Mouse (Mus musculus) left cerebral cortex, postnatal 36 days (tissue): ENCODE results near the gene Wdr95. TPM values are rescaled to one million over a fixed set of nuclear protein-coding genes. Genes with fewer than 3 reads are reported as not detected.

Experiments
- DNase-seq, 2 experiments: peaks; one replicate each; pipeline ENCODE4 v3.0.0; 2021 to 2022; ENCODE audit warnings: low spot score in 2 of 2, mixed read lengths in 1 of 2
- intact Hi-C: fragments of 180-260 bp; cut with DNase I; formaldehyde crosslinking; loops from one replicate; pipeline ENCODE4 v1.15.1; 2025
- total RNA-seq, 2 experiments: library from RNA; stranded (reverse); gene quantifications; 2 replicates each; pipeline ENCODE4 v1.2.3; 2021

The Wdr95 gene
- total RNA-seq, 2 experiments from 2014 or later: 0.91 to 1.7 TPM

GRCm38 (mm10) chr5:149611476-149612164, 83.1 kb downstream of the Wdr95 start:
- intact Hi-C loops: no loop called here
- DNase-seq: no peak

- DNase-seq: no peak
- intact Hi-C loops: no loop called here
Measured at GRCm38 (mm10) chr5:149612165-149612518, 83.7 kb downstream of the Wdr95 start.

GRCm38 (mm10) chr5:149612740-149613139, 84.3 kb downstream of the Wdr95 start:
- DNase-seq: peak; percentile 27 to 31
- intact Hi-C loops: no loop called here

- intact Hi-C loops: no loop called here
- DNase-seq: no peak
Measured at GRCm38 (mm10) chr5:149616138-149616537, 87.7 kb downstream of the Wdr95 start.

- intact Hi-C loops: no loop called here
Measured at GRCm38 (mm10) chr5:149616817-149617216, 88.3 kb downstream of the Wdr95 start.

GRCm38 (mm10) chr5:149617776-149618425, 89.4 kb downstream of the Wdr95 start:
- intact Hi-C loops: no loop called here
- DNase-seq: no peak

More at GRCm38 (mm10) chr5:149616817-149617216, 88.3 kb downstream of the Wdr95 start:
- no peak for DNase-seq

- no peak for DNase-seq
- intact Hi-C loops: loop anchor here (5.0 to 10.0 kb wide), 2 partner anchors 85 to 417 kb away; no protein-coding TSS in a partner anchor
Measured at GRCm38 (mm10) chr5:149622152-149622551, 93.7 kb downstream of the Wdr95 start.

GRCm38 (mm10) chr5:149622644-149623043, 94.2 kb downstream of the Wdr95 start:
- no peak for DNase-seq
- intact Hi-C loops: loop anchor here (5.0 to 10.0 kb wide), 2 partner anchors 85 to 418 kb away; no protein-coding TSS in a partner anchor

- intact Hi-C loops: loop anchor here (5.0 to 10.0 kb wide), 2 partner anchors 87 to 419 kb away; no protein-coding TSS in a partner anchor
- DNase-seq: no peak
Measured at GRCm38 (mm10) chr5:149623815-149624675, 95.6 kb downstream of the Wdr95 start.

GRCm38 (mm10) chr5:149625547-149625946, 97.1 kb downstream of the Wdr95 start:
- no peak for DNase-seq
- intact Hi-C loops: loop anchor here (10.0 kb wide), 1 partner anchor 421 kb away; no protein-coding TSS in a partner anchor

- no peak for DNase-seq
- intact Hi-C loops: loop anchor here (5.0 kb wide), 3 partner anchors 43 to 452 kb away; partner anchors contain the start of genes B3glct, Hmgb1 and Uspl1
Measured at GRCm38 (mm10) chr5:149634409-149635035, 106.0 kb downstream of the Wdr95 start.

GRCm38 (mm10) chr5:149635556-149635955, 107.1 kb downstream of the Wdr95 start:
- intact Hi-C loops: loop anchor here (5.0 kb wide), 3 partner anchors 42 to 453 kb away; partner anchors contain the start of genes B3glct, Hmgb1 and Uspl1
- DNase-seq: no peak

- peak; percentile 99 for DNase-seq
- intact Hi-C loops: loop anchor here (5.0 kb wide), 3 partner anchors 41 to 454 kb away; partner anchors contain the start of genes B3glct, Hmgb1 and Uspl1
Measured at GRCm38 (mm10) chr5:149636075-149636920, 107.8 kb downstream of the Wdr95 start, which contains the start of gene Hsph1. TSS of gene Hsph1 (minus strand) at chr5:149636376.

- intact Hi-C loops: loop anchor here (5.0 kb wide), 3 partner anchors 40 to 455 kb away; partner anchors contain the start of genes B3glct, Hmgb1 and Uspl1
- no peak for DNase-seq
Measured at GRCm38 (mm10) chr5:149637306-149637705, 108.8 kb downstream of the Wdr95 start.

GRCm38 (mm10) chr5:149641277-149641892, 112.9 kb downstream of the Wdr95 start:
- DNase-seq: no peak
- intact Hi-C loops: no loop called here

GRCm38 (mm10) chr5:149642366-149642765, 113.9 kb downstream of the Wdr95 start:
- intact Hi-C loops: no loop called here
- peak in 1 of 2 experiments; percentile 28 for DNase-seq

GRCm38 (mm10) chr5:149642783-149643509, 114.5 kb downstream of the Wdr95 start:
- intact Hi-C loops: no loop called here

More at GRCm38 (mm10) chr5:149642783-149643509, 114.5 kb downstream of the Wdr95 start:
- DNase-seq: peak in 1 of 2 experiments; percentile 44
